Comparison of ENCODE assay signal across 11 mouse cellular contexts in the genomic region with DNA sequence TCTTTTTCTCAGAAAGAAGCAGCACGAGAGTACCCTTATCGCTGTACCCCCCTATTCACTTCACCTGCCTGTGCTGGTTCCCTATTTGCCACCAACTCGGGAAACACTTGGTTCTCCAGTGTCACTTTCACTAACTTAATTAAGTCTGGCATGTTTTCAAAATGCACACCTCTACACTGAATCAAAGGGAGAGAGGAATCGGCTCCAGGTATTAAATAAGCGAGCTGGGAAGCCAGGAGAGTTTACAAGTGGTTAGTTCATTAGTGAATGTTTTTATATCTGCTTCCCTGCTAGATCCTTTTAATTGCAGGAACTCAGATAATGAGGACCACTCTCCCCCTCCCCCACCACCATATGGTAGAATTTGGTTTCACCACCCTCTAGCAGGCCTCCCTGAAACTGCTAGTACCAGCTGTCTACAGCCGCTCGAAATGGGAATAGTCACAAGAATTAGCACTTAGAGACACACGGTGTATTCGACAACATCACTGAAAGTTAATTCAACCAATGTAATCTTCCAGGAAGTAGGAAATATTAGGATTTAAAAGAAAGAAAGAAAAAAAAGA. TPM values are rescaled to one million over a fixed set of nuclear protein-coding genes. Genes with fewer than 3 reads are reported as not detected.
A peak's percentile ranks its signal among the peaks of the same experiment; 100 is the strongest.
DNase-seq lines count a peak whose midpoint lies in the region; ATAC-seq lines count a peak whose summit lies in the region.
"Had no signal": no experiment of that assay in that cellular context is flagged by ENCODE, and none has a peak within 500 bp of the region (broad histone marks: within the 10 kb centered on the region; RNA-seq: fewer than 3 reads in every experiment).

No protein-coding gene starts in this region.

- H3K27me3 ChIP-seq in neural tube, embryonic 14.5 days (ENCODE audit: control insufficient read depth, insufficient read depth, low read length): no peaks in the 10 kb centered on the region
- H3K27me3 ChIP-seq in neural tube, embryonic 15.5 days (replicated peaks): no peaks in the 10 kb centered on the region
- H3K27me3 ChIP-seq in embryonic facial prominence, embryonic 13.5 days: no peaks in the 10 kb centered on the region
- H3K27me3 ChIP-seq in liver, embryonic 12.5 days (replicated peaks): no peaks in the 10 kb centered on the region
- H3K27me3 ChIP-seq: neural tube, embryonic 12.5 days had no signal

- H3K4me2 ChIP-seq in neural tube, embryonic 14.5 days (ENCODE audit: low read depth, low read length): no peak overlapping the region
- H3K4me2 ChIP-seq in neural tube, embryonic 15.5 days: no peak overlapping the region
- peak overlapping the region; percentile 5; the same call in 1 of the 2 replicates for H3K4me2 ChIP-seq in embryonic facial prominence, embryonic 13.5 days
- no peak overlapping the region for H3K4me2 ChIP-seq in liver, embryonic 12.5 days
- H3K4me2 ChIP-seq: neural tube, embryonic 12.5 days had no signal

- no peaks in the 10 kb centered on the region for H3K36me3 ChIP-seq in neural tube, embryonic 14.5 days (ENCODE audit: control insufficient read depth, insufficient read depth, low read length)
- no peaks in the 10 kb centered on the region for H3K36me3 ChIP-seq in neural tube, embryonic 15.5 days
- H3K36me3 ChIP-seq in embryonic facial prominence, embryonic 13.5 days: no peaks in the 10 kb centered on the region
- H3K36me3 ChIP-seq in liver, embryonic 12.5 days: no peaks in the 10 kb centered on the region
- H3K36me3 ChIP-seq: G1E; neural tube, embryonic 12.5 days had no signal

- H3K4me3 ChIP-seq in neural tube, embryonic 14.5 days (ENCODE audit: low read depth, low read length): no peak overlapping the region
- no peak overlapping the region for H3K4me3 ChIP-seq in neural tube, embryonic 15.5 days (replicated peaks)
- no peak overlapping the region for H3K4me3 ChIP-seq in embryonic facial prominence, embryonic 13.5 days
- no peak overlapping the region for H3K4me3 ChIP-seq in liver, embryonic 12.5 days
- H3K4me3 ChIP-seq: neural tube, embryonic 12.5 days had no signal

- 41% methylated on average over 9 of the region's 9 CpGs for WGBS in neural tube, embryonic 14.5 days
- WGBS in neural tube, embryonic 15.5 days: 42% methylated on average over 9 of the region's 9 CpGs
- WGBS in embryonic facial prominence, embryonic 13.5 days: 31% methylated on average over 9 of the region's 9 CpGs
- WGBS in liver, embryonic 12.5 days (ENCODE audit: insufficient replicate concordance): 58% methylated on average over 9 of the region's 9 CpGs

- no peak overlapping the region for H3K27ac ChIP-seq in neural tube, embryonic 14.5 days (ENCODE audit: low read depth, low read length)
- H3K27ac ChIP-seq in neural tube, embryonic 15.5 days (replicated peaks): no peak overlapping the region
- H3K27ac ChIP-seq in embryonic facial prominence, embryonic 13.5 days: 0 out of 2 replicates have a peak overlapping the region, but pooled peaks have one; percentile 28
- H3K27ac ChIP-seq in liver, embryonic 12.5 days: no peak overlapping the region
- H3K27ac ChIP-seq: neural tube, embryonic 12.5 days had no signal

- H3K9ac ChIP-seq in neural tube, embryonic 14.5 days (replicated peaks; ENCODE audit: low read depth, low read length): no peak overlapping the region
- H3K9ac ChIP-seq in neural tube, embryonic 15.5 days (replicated peaks): no peak overlapping the region
- no peak overlapping the region for H3K9ac ChIP-seq in embryonic facial prominence, embryonic 13.5 days
- no peak overlapping the region for H3K9ac ChIP-seq in liver, embryonic 12.5 days
- H3K9ac ChIP-seq: neural tube, embryonic 12.5 days had no signal

- H3K4me1 ChIP-seq in neural tube, embryonic 14.5 days (ENCODE audit: control insufficient read depth, insufficient read depth, low read length): no peaks in the 10 kb centered on the region
- peaks cover 19% of the 10 kb centered on the region for H3K4me1 ChIP-seq in neural tube, embryonic 15.5 days
- peaks cover 28% of the 10 kb centered on the region for H3K4me1 ChIP-seq in embryonic facial prominence, embryonic 13.5 days
- no peaks in the 10 kb centered on the region for H3K4me1 ChIP-seq in liver, embryonic 12.5 days
- H3K4me1 ChIP-seq: neural tube, embryonic 12.5 days had no signal

- ATAC-seq in neural tube, embryonic 14.5 days (ENCODE audit: low read depth): peak; percentile 78; the same call in 1 of the 2 replicates
- ATAC-seq in neural tube, embryonic 15.5 days (ENCODE audit: low FRiP score): no peak; the same call in 1 of the 2 replicates
- no peak for ATAC-seq in embryonic facial prominence, embryonic 13.5 days (ENCODE audit: insufficient number of reproducible peaks, insufficient read depth, low FRiP score, low TSS enrichment, low read depth)
- no peak for ATAC-seq in liver, embryonic 12.5 days

- no peaks in the 10 kb centered on the region for H3K9me3 ChIP-seq in neural tube, embryonic 14.5 days (ENCODE audit: control insufficient read depth, low read length)
- H3K9me3 ChIP-seq in neural tube, embryonic 15.5 days (replicated peaks): no peaks in the 10 kb centered on the region
- no peaks in the 10 kb centered on the region for H3K9me3 ChIP-seq in embryonic facial prominence, embryonic 13.5 days
- H3K9me3 ChIP-seq in liver, embryonic 12.5 days (replicated peaks): no peaks in the 10 kb centered on the region
- H3K9me3 ChIP-seq: G1E; neural tube, embryonic 12.5 days had no signal

- peak; percentile 83 for DNase-seq in layer of hippocampus, adult 9-11 months
- DNase-seq in right cerebral cortex, postnatal 25 days: peak; percentile 13
- no peak for DNase-seq in urinary bladder, postnatal 4 days (ENCODE audit: low spot score in 2 of 2)
- DNase-seq in adipocyte (ENCODE audit: low spot score): no peak
- DNase-seq: kidney, adult 8-10 months had no signal

RNA-seq across cellular contexts. Expression of gene Gm9747, which starts 28.2 kb away (rescaled TPM):
- 33.9 and 35.4 TPM in 2 replicates for polyA plus RNA-seq in neural tube, embryonic 14.5 days (2014; fragmentation: Nextera tagmentation; extraction: Ambion mirVana)
- polyA plus RNA-seq in neural tube, embryonic 15.5 days (2015; fragmentation: Nextera tagmentation; extraction: Ambion mirVana): 26.1 and 28.6 TPM in 2 replicates
- polyA plus RNA-seq in embryonic facial prominence, embryonic 13.5 days (2015; fragmentation: Nextera tagmentation; extraction: Ambion mirVana): 25.5 and 29.0 TPM in 2 replicates
- 4.0 and 4.5 TPM in 2 replicates for polyA plus RNA-seq in liver, embryonic 12.5 days (2016; fragmentation: Nextera tagmentation; extraction: Ambion mirVana)
- polyA plus RNA-seq: G1E had no signal

RNA-seq across cellular contexts. Expression of gene Irs1, which starts 30.1 kb away (rescaled TPM):
- 9.4 and 11.4 TPM in 2 replicates for polyA plus RNA-seq in neural tube, embryonic 14.5 days (2014; fragmentation: Nextera tagmentation; extraction: Ambion mirVana)
- polyA plus RNA-seq in neural tube, embryonic 15.5 days (2015; fragmentation: Nextera tagmentation; extraction: Ambion mirVana): 7.5 and 8.1 TPM in 2 replicates
- 9.2 and 9.5 TPM in 2 replicates for polyA plus RNA-seq in embryonic facial prominence, embryonic 13.5 days (2015; fragmentation: Nextera tagmentation; extraction: Ambion mirVana)
- polyA plus RNA-seq in liver, embryonic 12.5 days (2016; fragmentation: Nextera tagmentation; extraction: Ambion mirVana): 1.8 and 1.9 TPM in 2 replicates
- polyA plus RNA-seq: G1E had no signal

RNA-seq across cellular contexts. Expression of gene Rhbdd1, which starts 55.1 kb away (rescaled TPM):
- 2.7 and 3.2 TPM in 2 replicates for polyA plus RNA-seq in neural tube, embryonic 14.5 days (2014; fragmentation: Nextera tagmentation; extraction: Ambion mirVana)
- 4.1 and 4.7 TPM in 2 replicates for polyA plus RNA-seq in neural tube, embryonic 15.5 days (2015; fragmentation: Nextera tagmentation; extraction: Ambion mirVana)
- 6.3 and 7.6 TPM in 2 replicates for polyA plus RNA-seq in embryonic facial prominence, embryonic 13.5 days (2015; fragmentation: Nextera tagmentation; extraction: Ambion mirVana)
- 11.8 and 13.3 TPM in 2 replicates for polyA plus RNA-seq in liver, embryonic 12.5 days (2016; fragmentation: Nextera tagmentation; extraction: Ambion mirVana)

Comparison
In these comparisons a context has a peak if more than half of its experiments do, and no peak if none do; other contexts are left out.
1. DNase-seq: peak in layer of hippocampus, adult 9-11 months (single experiment) and right cerebral cortex, postnatal 25 days (single experiment); none in urinary bladder, postnatal 4 days (0 of 2) and adipocyte (single experiment).